Mouse (Mus musculus): ENCODE measurements around the gene Atp6v0e.

Gene Atp6v0e

GRCm38 (mm10) chr17:26686334-26687000 is 23.4 kb downstream of the Atp6v0e start:
- DNase-seq (ENCODE audit: low spot score): no peak

- DNase-seq (ENCODE audit: low spot score): no peak
Observed at GRCm38 (mm10) chr17:26688795-26689735, 26.0 kb downstream of the Atp6v0e start.

DNA sequence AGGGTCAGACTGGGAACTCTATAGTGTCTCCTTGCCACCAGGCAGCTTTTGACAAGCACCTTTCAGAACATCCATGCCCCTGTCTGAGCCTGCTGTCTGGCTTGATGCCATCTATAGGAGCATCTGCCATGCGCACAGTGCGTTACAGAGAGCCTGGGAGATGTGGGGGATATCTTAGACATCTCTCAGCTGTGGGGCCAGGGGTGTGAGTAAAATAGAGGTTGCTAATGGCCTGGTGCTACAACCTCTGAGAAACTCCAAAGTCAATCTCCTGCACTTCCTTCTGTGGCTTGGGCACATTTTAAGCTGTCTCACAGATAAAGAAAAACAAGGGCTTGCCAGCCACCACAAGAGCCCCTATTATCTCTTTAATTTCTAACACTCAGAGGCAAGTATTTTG is 26.8 kb downstream of the Atp6v0e start:
- no peak for DNase-seq (ENCODE audit: low spot score)

- DNase-seq (ENCODE audit: low spot score): no peak
Observed at GRCm38 (mm10) chr17:26690236-26690635, 27.2 kb downstream of the Atp6v0e start.

- no peak for DNase-seq (ENCODE audit: low spot score)
Observed at GRCm38 (mm10) chr17:26691110-26691509, 28.1 kb downstream of the Atp6v0e start.

- DNase-seq (ENCODE audit: low spot score): no peak
Observed at GRCm38 (mm10) chr17:26693424-26693823, 30.4 kb downstream of the Atp6v0e start.

GRCm38 (mm10) chr17:26694171-26694570 is 31.1 kb downstream of the Atp6v0e start:
- DNase-seq (ENCODE audit: low spot score): no peak

DNA sequence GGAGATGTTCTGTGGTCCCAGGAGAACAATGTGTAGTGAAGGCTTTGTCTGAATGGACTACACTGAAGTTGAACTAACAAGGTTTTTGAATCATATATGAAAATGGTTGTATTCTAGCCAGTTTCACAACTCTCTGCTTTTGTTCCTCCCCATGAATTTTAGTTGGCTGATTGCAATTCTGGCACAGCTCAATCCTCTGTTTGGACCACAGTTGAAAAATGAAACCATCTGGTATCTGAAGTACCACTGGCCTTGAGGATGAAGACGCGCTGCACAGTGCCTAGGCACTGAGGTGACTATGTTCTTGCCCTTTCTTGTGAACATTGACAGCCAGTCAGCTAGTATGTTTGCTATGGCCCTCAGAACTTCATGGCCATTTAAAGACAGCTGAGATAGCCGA is 32.2 kb downstream of the Atp6v0e start:
- DNase-seq (ENCODE audit: low spot score): no peak

GRCm38 (mm10) chr17:26698846-26699245 is 35.8 kb downstream of the Atp6v0e start:
- no peak for DNase-seq (ENCODE audit: low spot score)

GRCm38 (mm10) chr17:26699819-26700616 is 37.0 kb downstream of the Atp6v0e start:
- DNase-seq (ENCODE audit: low spot score): no peak

DNA sequence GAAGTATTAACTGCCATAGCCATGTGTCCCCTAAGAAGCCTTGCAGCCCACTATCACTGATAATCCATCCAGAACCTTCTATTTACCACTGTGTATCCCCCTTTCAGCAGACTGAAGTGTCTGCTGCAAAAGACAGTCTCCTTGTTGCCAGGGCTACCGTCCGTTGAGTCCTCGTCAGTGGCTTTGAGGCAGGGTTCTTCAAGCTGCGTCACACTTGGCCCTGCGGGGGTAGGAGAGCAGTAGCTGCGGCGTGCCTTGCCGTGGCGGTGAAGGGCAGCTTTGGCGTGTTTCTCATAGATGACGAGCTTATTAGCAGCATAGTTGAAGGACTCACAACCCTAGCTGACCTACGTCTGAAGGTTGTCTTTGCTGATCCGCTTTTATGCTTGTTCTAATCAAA is 38.5 kb downstream of the Atp6v0e start:
- no peak for DNase-seq (ENCODE audit: low spot score)

GRCm38 (mm10) chr17:26702621-26703020 is 39.6 kb downstream of the Atp6v0e start:
- no peak for DNase-seq (ENCODE audit: low spot score)

DNA sequence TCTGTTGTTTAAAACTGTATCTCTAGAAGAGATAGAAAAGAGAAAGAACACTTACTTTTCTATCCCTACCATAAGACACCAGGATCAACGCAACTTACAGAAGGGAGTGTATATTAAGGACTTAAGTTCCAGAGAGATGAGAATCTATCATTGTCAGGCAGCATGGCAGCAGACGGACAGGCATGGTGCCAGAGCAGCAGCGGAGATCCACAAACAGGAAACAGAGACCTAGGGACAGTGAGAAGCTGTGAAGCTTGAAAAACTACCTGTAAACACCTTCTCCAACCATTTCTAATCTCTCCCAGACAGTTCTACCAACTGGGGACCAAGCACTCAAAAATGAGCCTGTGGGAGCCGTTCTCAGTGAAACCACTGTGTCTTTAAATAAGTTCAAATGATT is 40.6 kb downstream of the Atp6v0e start:
- DNase-seq (ENCODE audit: low spot score): no peak

DNA sequence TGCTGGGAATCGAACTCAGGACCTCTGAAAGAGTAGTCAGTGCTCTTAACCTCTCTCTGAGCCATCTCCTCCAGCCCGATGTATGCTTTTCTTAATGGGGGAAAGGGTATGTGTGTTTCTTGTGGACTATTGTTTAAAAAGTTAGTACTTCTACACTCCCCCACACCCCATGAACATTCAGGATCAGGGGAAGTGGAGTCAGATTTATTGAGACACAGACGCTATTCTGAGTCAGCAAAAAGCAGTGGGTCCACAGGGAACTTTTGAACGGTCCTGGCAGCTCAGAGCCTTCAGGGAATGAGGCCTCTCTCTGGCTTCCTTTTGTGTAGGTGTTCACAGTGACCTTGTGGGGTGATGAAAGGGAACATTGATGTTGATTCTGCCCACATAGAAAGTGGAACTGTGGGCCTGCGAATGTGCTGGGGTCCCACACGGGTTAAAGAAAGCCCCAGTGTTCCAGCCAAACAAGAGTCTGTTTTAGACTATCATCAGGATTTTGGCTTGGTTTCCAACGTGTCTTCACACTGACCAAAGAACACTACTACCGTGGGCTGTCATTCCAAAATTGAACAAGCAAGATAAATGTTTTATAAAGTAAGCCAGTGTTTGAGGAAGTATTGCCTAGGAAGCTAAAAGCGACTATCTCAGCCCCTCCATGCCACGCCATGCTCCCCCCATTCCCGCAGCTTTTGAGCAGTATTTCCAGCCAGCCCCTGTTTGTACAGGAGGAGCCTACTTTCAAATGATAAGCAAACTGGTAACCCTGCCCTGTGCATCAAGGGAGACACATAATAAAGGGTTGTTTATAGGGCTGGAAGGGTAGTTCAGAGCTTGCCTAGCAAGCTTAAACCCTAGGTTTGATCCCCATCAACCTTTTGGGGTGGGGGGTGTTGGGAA is 42.7 kb downstream of the Atp6v0e start:
- DNase-seq (ENCODE audit: low spot score): no peak

DNA sequence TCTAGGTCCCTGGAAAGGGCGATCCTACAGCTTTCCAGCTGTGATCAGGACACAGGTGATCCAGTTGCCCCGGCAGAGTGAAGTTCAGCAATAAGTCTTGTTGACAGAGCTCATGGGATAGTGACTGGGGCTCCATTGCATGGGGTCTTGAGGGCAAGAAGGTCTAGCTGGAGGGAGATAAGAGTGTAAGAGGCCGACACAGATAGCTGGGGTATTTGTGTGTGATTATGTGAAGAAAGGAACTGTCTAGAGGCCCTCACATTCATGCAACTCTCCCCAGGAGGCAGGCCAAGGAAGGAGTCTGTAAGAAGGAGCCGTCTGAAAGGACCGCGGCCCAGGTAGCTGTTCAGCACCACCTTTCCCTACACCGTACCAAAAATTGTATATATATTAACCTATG is 44.0 kb downstream of the Atp6v0e start:
- no peak for DNase-seq (ENCODE audit: low spot score)

DNA sequence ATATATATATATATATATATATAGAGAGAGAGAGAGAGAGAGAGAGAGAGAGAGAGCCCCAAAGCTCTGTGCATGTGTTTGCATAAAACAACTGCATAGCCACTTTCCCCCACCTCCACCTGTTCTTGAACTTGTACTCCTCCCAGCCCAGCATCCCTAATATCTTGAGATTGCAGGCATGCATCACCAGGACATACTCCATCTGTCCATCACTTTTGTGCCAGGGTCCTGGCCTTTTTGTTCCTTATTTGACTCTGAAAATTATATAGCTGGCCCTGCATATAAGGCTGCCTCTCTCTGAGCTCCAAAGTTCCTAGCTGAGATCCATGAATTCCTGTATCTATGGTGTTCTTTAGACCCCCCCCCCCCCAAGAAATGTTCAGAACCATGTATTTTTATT is 45.5 kb downstream of the Atp6v0e start:
- no peak for DNase-seq (ENCODE audit: low spot score)

- no peak for DNase-seq (ENCODE audit: low spot score)
Observed at GRCm38 (mm10) chr17:26708993-26709590, 46.1 kb downstream of the Atp6v0e start.

- no peak for DNase-seq (ENCODE audit: low spot score)
Observed at GRCm38 (mm10) chr17:26710049-26710448, 47.0 kb downstream of the Atp6v0e start.

DNA sequence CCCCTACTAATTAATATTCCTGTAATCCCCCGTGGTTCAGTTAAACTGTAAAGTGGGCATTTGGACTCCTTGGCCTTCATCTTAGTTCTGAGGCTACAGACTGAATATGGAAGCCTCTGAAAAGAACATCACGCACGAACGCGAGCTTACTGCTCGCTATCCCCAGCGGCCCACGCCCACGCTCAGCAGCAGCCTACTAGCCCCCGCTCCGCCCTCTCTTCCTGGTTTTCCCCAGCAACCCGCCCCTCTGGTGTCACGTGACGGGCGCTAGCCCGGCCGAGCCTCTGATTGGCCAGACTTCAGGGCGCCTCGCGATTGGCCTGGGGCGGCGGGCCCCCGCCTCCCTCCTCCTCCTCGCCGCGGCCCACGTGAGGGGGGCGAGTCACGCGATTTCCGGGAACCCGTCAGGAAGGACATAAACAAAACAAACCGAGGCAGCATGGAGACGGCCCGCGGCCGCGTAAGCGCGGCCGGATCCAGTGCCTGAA is 52.3 kb downstream of the Atp6v0e start, which contains the start of gene Crebrf:
TSS of gene Crebrf (plus strand) at position 380 of the 488 bp plus-strand sequence.
- peak; percentile 96 for DNase-seq (ENCODE audit: low spot score)

- peak; percentile 73 for DNase-seq (ENCODE audit: low spot score)
Observed at GRCm38 (mm10) chr17:26715916-26716717, 53.1 kb downstream of the Atp6v0e start.
